Mouse (Mus musculus): Measurements from ENCODE around the gene Foxc2. TPM values are rescaled to one million over a fixed set of nuclear protein-coding genes. Genes with fewer than 3 reads are reported as not detected.

Gene Foxc2
- polyA plus RNA-seq, 1 experiment: 14.6 TPM

DNA sequence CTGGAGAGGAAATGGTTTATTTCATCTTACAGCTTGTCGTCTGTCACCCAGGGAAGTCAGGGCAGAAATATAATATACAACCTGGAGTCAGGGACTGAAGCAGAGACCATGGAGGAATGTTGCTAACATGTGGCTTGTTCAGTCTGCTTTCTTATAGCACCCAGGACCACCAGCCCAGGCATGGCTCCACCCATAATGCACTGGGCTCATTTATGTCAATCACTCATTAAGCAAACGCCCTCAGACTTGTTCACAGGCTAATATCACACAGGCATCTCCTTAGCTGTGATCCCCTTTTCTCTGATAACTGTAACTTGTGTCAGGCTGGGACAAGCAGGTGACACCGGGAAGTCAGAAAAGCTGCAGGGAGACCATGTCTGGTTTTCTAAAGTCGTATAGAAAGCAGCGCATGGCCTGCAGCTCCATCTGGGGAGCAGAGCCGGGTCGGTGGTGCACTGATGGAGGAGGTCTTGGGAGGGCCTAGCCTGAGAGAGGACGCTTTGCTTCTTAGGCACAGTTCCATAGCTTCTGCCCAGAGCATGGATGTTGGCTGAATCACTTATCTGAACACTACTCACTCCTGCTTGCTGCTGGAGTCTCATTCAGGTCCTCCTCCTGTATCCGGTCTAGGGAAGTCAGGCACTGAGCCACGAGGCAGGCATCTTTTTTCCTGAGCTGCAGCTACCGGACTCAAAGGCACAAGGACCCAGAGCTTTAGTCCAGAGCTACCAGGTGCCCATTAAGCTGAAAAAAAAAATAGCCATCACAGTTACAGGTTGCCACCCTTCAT, 47.1 kb downstream of the Foxc2 start:
- Histone ChIP-seq H3K4me3 (ENCODE audit: insufficient read depth, low read length) (no peak overlapping the region), H3K4me1 (ENCODE audit: control insufficient read depth, insufficient read depth, low read length) (no peaks in the 10 kb centered on the region; the same call in 1 of the 2 replicates), H3K27ac (ENCODE audit: insufficient read depth, low read length) (no peak overlapping the region)
- no peak for TF ChIP-seq POLR2A (IDR thresholded peaks at IDR 0.05; ENCODE audit: low read depth, low read length)

DNA sequence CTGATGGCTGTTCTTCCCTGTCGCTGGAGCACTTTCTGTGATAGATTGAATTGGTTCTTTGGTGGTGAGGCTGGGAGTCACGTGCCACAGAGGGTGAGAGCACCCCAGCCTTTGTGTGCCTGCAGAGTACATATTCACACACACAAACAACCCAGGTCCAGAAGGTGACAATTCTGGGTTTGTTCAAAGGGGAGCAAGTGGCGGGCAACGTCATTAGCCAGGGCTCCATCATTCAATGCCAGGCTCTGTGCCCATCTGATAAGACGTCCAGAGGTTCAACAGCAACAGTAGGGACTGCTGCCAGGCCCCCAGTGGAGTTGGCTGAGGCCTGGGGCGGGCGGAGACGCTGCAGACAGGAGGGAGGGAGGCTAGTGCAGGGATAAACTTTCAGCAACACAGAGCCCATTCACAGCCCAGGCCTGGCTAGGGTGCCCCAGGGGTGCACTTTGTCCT, 48.1 kb downstream of the Foxc2 start:
- Histone ChIP-seq H3K27ac (ENCODE audit: insufficient read depth, low read length) (no peak overlapping the region), H3K4me1 (ENCODE audit: control insufficient read depth, insufficient read depth, low read length) (no peaks in the 10 kb centered on the region; the same call in 1 of the 2 replicates)
- TF ChIP-seq POLR2A (IDR thresholded peaks at IDR 0.05; ENCODE audit: low read depth, low read length) (no peak), CTCF (IDR thresholded peaks at IDR 0.05; ENCODE audit: borderline replicate concordance, insufficient read depth, low read length) (no peak)

DNA sequence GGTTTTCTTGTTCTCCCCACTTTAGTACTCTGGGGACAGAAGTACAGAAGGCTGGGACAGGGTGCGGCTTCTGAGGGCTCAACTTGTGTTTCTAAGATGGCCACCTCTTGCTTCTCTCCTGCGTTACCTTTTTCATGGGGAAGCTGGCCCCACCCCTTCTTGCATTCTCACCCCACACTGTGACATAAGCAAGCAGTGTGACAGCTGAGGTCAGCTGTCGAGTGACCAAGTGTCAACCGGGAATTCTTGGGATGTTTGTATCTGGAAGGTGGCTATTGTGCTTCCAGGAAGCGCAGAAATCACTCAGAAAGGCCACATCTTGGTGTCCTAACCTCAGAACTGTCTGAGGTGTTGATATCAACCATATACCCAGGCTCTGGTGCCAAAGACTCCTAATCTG, 52.1 kb downstream of the Foxc2 start:
- no peaks in the 10 kb centered on the region; the same call in 1 of the 2 replicates for H3K4me1 ChIP-seq (ENCODE audit: control insufficient read depth, insufficient read depth, low read length)
- H3K27ac ChIP-seq (ENCODE audit: insufficient read depth, low read length): no peak overlapping the region
- H3K4me3 ChIP-seq (ENCODE audit: insufficient read depth, low read length): no peak overlapping the region
- TF ChIP-seq POLR2A (IDR thresholded peaks at IDR 0.05; ENCODE audit: low read depth, low read length): no peak
- no peak for TF ChIP-seq CTCF (IDR thresholded peaks at IDR 0.05; ENCODE audit: borderline replicate concordance, insufficient read depth, low read length)

More for the DNA sequence above, 48.1 kb downstream of the Foxc2 start:
- H3K4me3 ChIP-seq (ENCODE audit: insufficient read depth, low read length): no peak overlapping the region

Other genes starting within 250 kb of the Foxc2 start
- 6.9 TPM in 2 replicates for gene Foxf1, start 31.8 kb upstream of the Foxc2 start, polyA plus RNA-seq (2011; ENCODE audit: insufficient read length, low read depth, missing spikeins)
- 58.3 and 63.3 TPM in 2 replicates for gene Mthfsd, start 7.8 kb upstream of the Foxc2 start, polyA plus RNA-seq (2011; ENCODE audit: insufficient read length, low read depth, missing spikeins)
- gene Foxl1, start 11.8 kb downstream of the Foxc2 start, polyA plus RNA-seq (2011; ENCODE audit: insufficient read length, low read depth, missing spikeins): 1.1 and 2.0 TPM in 2 replicates

Data from embryonic fibroblast, embryonic 13.5 days (primary cell).